In the genomic region with DNA sequence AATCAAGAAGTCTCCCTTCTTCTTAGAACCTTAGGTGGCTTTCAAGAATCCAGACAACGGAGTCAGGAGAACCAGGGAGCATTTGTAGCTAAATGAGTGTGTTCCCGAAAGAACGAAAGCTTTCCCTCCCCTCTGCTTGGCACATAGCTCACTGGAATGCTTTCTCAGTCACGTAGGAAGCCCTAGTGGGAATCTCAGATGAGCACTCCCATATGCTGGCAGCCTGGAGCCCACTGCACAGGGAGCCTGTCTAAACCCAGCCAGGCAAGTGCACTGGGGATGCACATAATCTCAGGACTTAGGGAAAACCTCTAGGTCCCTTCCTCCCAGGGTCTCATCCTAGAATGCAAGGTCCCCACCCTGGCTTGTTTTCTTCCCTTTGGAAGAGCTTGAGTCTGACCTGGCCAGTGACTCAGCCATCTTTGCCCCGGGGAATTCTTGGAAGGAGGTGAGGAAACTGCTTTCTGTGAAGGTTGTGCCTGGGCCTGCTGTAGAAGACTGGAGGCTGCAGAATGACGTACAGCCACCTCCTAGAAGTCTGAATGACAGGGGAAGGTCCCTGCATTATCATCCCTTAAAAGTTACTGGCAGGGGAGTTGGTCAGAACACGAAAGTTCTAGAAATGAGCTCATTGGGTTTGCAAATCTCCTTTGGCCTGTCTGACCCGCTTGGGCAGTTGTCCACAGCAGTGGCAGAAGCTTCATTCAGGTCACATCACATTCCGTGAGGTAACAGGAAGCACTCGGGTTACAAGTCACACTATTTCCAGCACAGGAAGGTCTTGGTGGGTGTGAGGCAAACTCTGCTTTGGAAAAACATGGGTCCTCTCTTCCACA, we compare ENCODE assay signal across 12 mouse cellular contexts. TPM values are rescaled to one million over a fixed set of nuclear protein-coding genes. Genes with fewer than 3 reads are reported as not detected.
DNase-seq lines count a peak whose midpoint lies in the region; ATAC-seq lines count a peak whose summit lies in the region.
"Had no signal": no experiment of that assay in that cellular context is flagged by ENCODE, and none has a peak within 500 bp of the region (broad histone marks: within the 10 kb centered on the region; RNA-seq: fewer than 3 reads in every experiment).

No protein-coding gene starts in this region.

- no peaks in the 10 kb centered on the region for H3K36me3 ChIP-seq in embryonic facial prominence, embryonic 15.5 days
- no peaks in the 10 kb centered on the region for H3K36me3 ChIP-seq in limb, embryonic 10.5 days
- H3K36me3 ChIP-seq: neural tube, embryonic 12.5 days had no signal

- no peaks in the 10 kb centered on the region for H3K9me3 ChIP-seq in embryonic facial prominence, embryonic 15.5 days (replicated peaks)
- H3K9me3 ChIP-seq in limb, embryonic 10.5 days (replicated peaks): no peaks in the 10 kb centered on the region
- H3K9me3 ChIP-seq: neural tube, embryonic 12.5 days had no signal

- DNase-seq in layer of hippocampus, adult 18-20 months (ENCODE audit: low spot score in 2 of 2): peak; percentile 43 to 73
- no peak for DNase-seq in layer of hippocampus, postnatal 25 days (ENCODE audit: extremely low spot score in 1 of 2, low spot score in 1 of 2)
- DNase-seq in NIH3T3 (ENCODE audit: low read depth): peak; percentile 71
- no peak for DNase-seq in limb, embryonic 10.5 days (ENCODE audit: low spot score)
- DNase-seq in spleen, postnatal 36 days (ENCODE audit: low spot score in 2 of 2): no peak
- no peak for DNase-seq in embryo, embryonic 10.5 days (ENCODE audit: low spot score)
- DNase-seq: cerebellum, postnatal 14 days; gastrocnemius, postnatal 14 days; lung, postnatal 14 days had no signal

- H3K4me3 ChIP-seq in embryonic facial prominence, embryonic 15.5 days (replicated peaks): no peak overlapping the region
- H3K4me3 ChIP-seq in limb, embryonic 10.5 days: no peak overlapping the region
- H3K4me3 ChIP-seq: neural tube, embryonic 12.5 days had no signal

- 51% methylated on average over 10 of the region's 10 CpGs for WGBS in embryonic facial prominence, embryonic 15.5 days
- 72% methylated on average over 10 of the region's 10 CpGs for WGBS in limb, embryonic 10.5 days

- peak; percentile 60 for ATAC-seq in embryonic facial prominence, embryonic 15.5 days (ENCODE audit: insufficient number of reproducible peaks, low FRiP score, low TSS enrichment, low read depth)
- no peak for ATAC-seq in inflammation-experienced regulatory T-cells, adult 6 months

- H3K9ac ChIP-seq in embryonic facial prominence, embryonic 15.5 days: no peak overlapping the region
- H3K9ac ChIP-seq: neural tube, embryonic 12.5 days had no signal

- H3K27me3 ChIP-seq in embryonic facial prominence, embryonic 15.5 days: no peaks in the 10 kb centered on the region
- no peaks in the 10 kb centered on the region for H3K27me3 ChIP-seq in limb, embryonic 10.5 days (ENCODE audit: low read depth, poor library complexity, severe bottlenecking)
- H3K27me3 ChIP-seq: neural tube, embryonic 12.5 days had no signal

- H3K4me2 ChIP-seq in embryonic facial prominence, embryonic 15.5 days (replicated peaks): 0 out of 2 replicates have a peak overlapping the region, but pooled peaks have one; percentile 19
- H3K4me2 ChIP-seq: neural tube, embryonic 12.5 days had no signal

- H3K4me1 ChIP-seq in embryonic facial prominence, embryonic 15.5 days: peaks cover 10% of the 10 kb centered on the region
- peaks cover 20% of the 10 kb centered on the region for H3K4me1 ChIP-seq in limb, embryonic 10.5 days
- H3K4me1 ChIP-seq: neural tube, embryonic 12.5 days had no signal

- peak overlapping the region; percentile 67 for H3K27ac ChIP-seq in embryonic facial prominence, embryonic 15.5 days (replicated peaks)
- 0 out of 2 replicates have a peak overlapping the region, but pooled peaks have one; percentile 16 for H3K27ac ChIP-seq in limb, embryonic 10.5 days
- H3K27ac ChIP-seq: neural tube, embryonic 12.5 days had no signal

RNA-seq across cellular contexts. Expression of gene Nek2, which starts 18.2 kb away (rescaled TPM):
- total RNA-seq in layer of hippocampus, adult 18-20 months (2021): 1 to 10 TPM; 1.2 to 1.3 TPM
- 1 to 10 TPM; 1.0 to 1.1 TPM for total RNA-seq in layer of hippocampus, postnatal 25 days (2021)
- 31.7 and 36.8 TPM in 2 replicates for polyA plus RNA-seq in embryonic facial prominence, embryonic 15.5 days (2015; fragmentation: Nextera tagmentation; extraction: Ambion mirVana)
- polyA plus RNA-seq in limb, embryonic 10.5 days (2016; fragmentation: Nextera tagmentation; extraction: Ambion mirVana): 64.7 and 68.0 TPM in 2 replicates
- 10 to 100 TPM in 1 of 3 experiments, 1 to 10 TPM in 1, under 1 TPM in 1; 0.50 to 17.7 (median 1.4) TPM for polyA plus RNA-seq in inflammation-experienced regulatory T-cells, adult 6 months (2017; shearing (Covaris generic))

Comparison
In these comparisons a context has a peak if more than half of its experiments do, and no peak if none do; other contexts are left out.
1. DNase-seq: peak in layer of hippocampus, adult 18-20 months (2 of 2) and NIH3T3 (single experiment); none in layer of hippocampus, postnatal 25 days (0 of 2), limb, embryonic 10.5 days (single experiment), spleen, postnatal 36 days (0 of 2) and embryo, embryonic 10.5 days (single experiment).